Mouse (Mus musculus) testis, postnatal 10 days (tissue): Measurements from ENCODE around the gene Foxa2.

Experiments
- DNase-seq: peaks from one replicate; pipeline ENCODE4 v3.0.0; 2021; ENCODE audit warnings: low spot score

Gene Foxa2

DNA sequence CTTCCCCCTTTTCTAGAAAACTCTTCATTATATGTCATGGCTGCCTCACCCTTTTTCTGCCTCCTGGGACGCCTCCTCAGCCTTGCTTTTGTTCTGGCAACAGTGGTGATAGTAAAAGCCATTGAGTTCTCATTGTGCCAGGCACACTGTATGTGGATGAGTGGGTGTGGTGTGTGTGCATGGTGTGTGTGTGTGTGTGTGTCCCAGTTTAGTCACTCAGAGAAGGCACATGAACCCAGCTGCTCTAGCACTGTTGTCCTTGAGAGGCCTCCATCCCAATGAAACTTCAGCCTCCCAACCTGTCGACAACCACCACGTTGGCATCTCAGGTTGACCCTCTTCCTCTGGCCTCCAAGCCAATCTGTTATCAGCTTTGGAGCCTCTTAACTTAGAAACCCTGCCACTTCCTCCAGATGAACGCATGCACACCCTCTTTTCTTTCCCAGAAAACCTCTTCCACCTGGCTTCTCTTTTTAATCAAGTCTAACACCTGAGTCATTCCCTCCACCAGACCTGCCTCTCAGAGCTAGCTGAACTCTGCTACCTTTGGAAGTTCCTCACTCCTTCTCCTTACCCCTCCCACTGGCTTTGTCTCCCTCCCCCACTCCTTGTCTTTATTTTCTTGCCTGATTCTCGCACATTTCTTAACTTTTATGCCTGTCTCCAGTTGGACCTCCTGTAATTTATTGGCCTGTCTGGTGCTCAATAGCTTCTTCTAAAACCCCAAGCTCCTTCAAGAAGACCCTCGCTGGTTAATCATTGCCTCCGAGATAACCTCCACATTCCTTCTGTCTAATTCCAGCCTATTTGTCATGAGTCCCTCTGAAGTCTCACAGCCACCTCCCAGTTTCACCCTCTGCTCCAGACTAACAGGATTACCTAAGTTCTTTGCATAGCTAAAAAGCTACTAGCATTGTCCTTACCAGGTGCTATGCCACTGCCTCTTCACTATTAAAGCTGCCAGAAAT is 41.9 kb downstream of the Foxa2 start:
- DNase-seq = no peak

DNA sequence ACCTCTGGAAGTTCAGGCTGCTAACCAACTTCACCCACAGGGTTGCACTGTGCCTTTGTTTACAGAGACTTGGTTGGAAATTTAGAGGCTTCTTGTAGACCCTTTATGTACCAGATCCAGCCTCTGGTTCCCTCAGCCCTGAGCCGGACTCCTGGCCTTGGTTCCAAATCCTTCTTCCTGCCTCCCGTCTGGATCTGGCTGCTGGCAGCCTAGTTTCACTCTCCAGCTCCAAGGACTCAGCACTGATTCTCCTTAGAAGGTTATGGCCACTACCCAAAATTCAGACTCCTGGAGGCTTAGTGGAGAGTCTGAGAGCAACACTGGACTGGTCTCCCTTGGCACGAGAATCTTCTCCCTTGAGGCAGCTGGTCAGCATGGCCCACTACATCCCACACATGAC is 43.3 kb downstream of the Foxa2 start:
- no peak for DNase-seq

DNA sequence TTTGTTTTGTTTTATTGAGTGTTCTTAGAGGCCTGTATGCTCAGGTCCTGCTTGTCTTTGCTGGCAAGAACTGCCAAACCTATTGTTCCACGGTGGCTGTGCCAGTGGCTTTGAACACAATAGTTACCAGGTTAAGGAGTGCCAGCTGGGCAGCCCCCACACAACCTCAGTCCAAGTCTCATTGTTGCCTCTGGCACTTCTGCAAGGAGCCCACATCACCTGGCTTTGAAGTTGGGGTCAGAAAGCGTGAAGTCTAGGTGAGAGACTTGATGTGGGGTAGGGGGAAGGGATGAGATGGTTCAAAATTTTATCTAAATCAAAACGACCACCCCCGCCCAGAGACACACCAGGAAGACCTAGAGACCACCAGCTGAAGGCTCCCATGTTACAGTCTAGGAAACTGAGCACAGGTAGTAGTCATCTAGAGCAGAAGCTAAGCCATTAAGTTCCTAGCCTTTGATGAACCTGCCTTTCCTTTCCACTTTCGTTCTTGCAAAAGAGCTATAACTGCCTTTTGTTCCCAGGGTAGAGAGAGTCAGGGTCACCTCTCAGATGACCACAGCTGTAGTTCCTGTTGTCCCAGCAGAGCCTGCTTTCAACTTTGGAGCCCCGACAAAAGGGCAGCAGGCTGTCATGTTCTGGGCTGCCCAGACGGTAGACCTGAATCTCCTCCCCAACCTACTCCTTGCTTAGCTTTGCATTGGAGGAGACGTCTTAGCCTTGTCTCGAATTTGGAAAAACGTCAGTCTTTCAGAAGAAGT is 48.4 kb downstream of the Foxa2 start:
- DNase-seq = no peak

DNA sequence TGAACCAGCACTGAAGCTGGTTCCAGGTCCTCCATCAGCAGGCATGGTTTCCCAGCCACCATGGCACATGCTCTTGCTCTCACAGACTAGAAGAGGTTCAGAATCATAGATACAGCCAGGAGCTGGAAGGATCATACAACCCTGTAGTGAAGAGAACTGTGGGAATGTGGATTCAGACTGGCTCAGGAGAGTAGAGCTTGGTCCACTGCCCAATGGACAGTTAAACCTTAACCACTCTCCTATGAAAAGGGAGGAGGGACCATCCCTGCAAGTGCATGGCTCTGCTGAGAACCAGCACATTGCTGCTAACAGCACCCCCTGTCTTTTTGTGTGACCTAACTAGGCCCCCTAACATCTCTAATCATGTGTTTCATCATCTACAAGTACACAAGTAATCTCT is 50.0 kb downstream of the Foxa2 start:
- no peak for DNase-seq

DNA sequence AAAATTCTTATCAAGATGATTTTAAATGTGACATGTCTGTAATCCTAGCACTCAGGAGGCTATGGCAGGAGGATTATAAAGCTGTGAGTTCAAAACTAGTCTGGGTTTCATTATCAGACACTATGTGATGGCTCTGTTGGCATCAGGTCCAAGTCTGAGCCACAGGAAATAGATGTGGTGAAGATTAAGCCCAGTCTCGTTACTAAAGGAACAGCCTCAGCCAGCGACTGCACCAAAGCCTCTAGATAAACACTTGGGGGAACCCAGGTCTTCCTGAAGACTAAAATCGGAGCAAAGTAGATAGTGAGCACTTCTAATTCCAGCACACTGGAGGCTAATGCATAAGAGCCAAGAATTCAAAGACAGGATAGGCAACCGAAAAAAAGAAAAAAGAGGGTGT is 52.9 kb downstream of the Foxa2 start:
- no peak for DNase-seq

DNA sequence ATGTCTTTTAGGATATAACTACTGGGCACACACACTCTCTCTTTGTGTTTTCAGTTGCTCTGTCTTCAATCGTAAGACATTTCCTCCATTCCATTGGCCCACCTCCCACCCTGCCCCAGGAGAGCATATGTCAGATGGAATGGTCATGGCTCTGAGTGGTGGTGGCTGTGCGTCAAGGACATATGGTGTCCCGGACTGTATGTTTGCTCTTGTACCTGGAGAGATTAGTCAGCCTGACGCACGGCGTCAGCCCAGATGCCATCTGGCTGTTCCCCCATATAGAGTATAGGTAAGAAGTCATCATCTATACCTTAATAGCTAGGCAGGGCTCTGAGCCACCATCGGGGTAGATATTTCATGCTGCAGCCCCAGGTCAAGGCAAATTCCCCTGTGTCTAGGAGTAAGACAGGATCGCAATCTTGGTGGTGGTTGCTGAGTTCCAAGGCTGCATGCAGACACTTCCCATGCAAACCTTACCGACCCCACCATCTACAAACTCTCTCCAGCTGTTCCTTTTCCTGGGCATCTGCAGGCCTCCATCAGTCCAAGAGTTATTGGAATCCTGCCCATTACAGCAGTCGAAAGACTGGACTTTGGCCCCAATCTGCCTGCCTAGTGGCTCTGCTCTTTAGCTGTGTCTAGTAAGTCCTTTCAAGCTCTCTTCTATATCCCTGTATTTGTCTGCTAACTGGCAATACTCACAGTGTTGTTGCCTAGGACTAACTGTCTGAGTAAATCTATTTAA is 53.7 kb downstream of the Foxa2 start:
- DNase-seq = no peak
